Mouse (Mus musculus) E14TG2a.4 (cell line): ENCODE data around the gene Zdhhc4.

Experiments
- H3K27me3 ChIP-seq: 2 replicates; pipeline ENCODE4 v1.6.1; 2014; ENCODE audit warnings: low read length, control low read depth; ENCODE audit not compliant: insufficient read depth
- H3K36me3 ChIP-seq: 2 replicates; pipeline ENCODE4 v1.6.1; 2014; ENCODE audit warnings: low read length, control low read depth; ENCODE audit not compliant: insufficient read depth
- H3K4me1 ChIP-seq: replicated peaks from 2 replicates; pipeline ENCODE4 v1.6.1; 2014; ENCODE audit warnings: low read depth, low read length, control low read depth
- H3K4me3 ChIP-seq: replicated peaks from 2 replicates; pipeline ENCODE4 v1.5.1; 2014; ENCODE audit warnings: mild to moderate bottlenecking, low read length
- H3K9me3 ChIP-seq: 2 replicates; pipeline ENCODE4 v1.6.1; 2014; ENCODE audit warnings: low read length, control low read depth
- CTCF ChIP-seq: conservative IDR thresholded peaks from 2 replicates; pipeline ENCODE4 v1.5.1; 2014; ENCODE audit warnings: low read length
- NANOG ChIP-seq: IDR thresholded peaks from 2 replicates; pipeline ENCODE4 v1.6.1; 2014; ENCODE audit warnings: borderline replicate concordance, low read length, mixed read lengths
- POU5F1 ChIP-seq: IDR thresholded peaks from 2 replicates; pipeline ENCODE4 v1.6.1; 2014; ENCODE audit warnings: low read length, borderline replicate concordance

Gene Zdhhc4

GRCm38 (mm10) chr5:143328690-143329495 is at the start of gene Zdhhc4:
Gene Zdhhc4, minus strand, starts transcription at chr5:143329256.
- TF ChIP-seq CTCF (no peak), POU5F1 (no peak), NANOG (no peak)

GRCm38 (mm10) chr5:143376156-143376555 is 47.1 kb upstream of the Zdhhc4 start:
- Histone ChIP-seq H3K36me3 (no peaks in the 10 kb centered on the region), H3K27me3 (peaks cover 56% of the 10 kb centered on the region), H3K9me3 (peaks cover 4% of the 10 kb centered on the region; the same call in 1 of the 2 replicates), H3K4me3 (no peak overlapping the region), H3K4me1 (peaks cover 17% of the 10 kb centered on the region)
- TF ChIP-seq CTCF (peak; percentile 87), NANOG (no peak), POU5F1 (no peak)

More at GRCm38 (mm10) chr5:143328690-143329495, at the start of gene Zdhhc4:
- Histone ChIP-seq H3K4me3 (peak within 1 kb of the TSS; percentile 96), H3K4me1 (peaks cover 22% of the 10 kb centered on the region), H3K27me3 (no peaks in the 10 kb centered on the region), H3K36me3 (peaks cover 36% of the 10 kb centered on the region), H3K9me3 (no peaks in the 10 kb centered on the region)

GRCm38 (mm10) chr5:143375242-143375641 is 46.2 kb upstream of the Zdhhc4 start:
- Histone ChIP-seq H3K27me3 (peaks cover 64% of the 10 kb centered on the region), H3K4me1 (peaks cover 15% of the 10 kb centered on the region), H3K4me3 (peak overlapping the region; percentile 69), H3K9me3 (peaks cover 4% of the 10 kb centered on the region; the same call in 1 of the 2 replicates), H3K36me3 (no peaks in the 10 kb centered on the region)
- TF ChIP-seq CTCF (peak; percentile 75), POU5F1 (no peak), NANOG (no peak)

- peak overlapping the region; percentile 75 for H3K4me3 ChIP-seq
Observed at GRCm38 (mm10) chr5:143372818-143373217, 43.8 kb upstream of the Zdhhc4 start.

GRCm38 (mm10) chr5:143371146-143371510 is 42.1 kb upstream of the Zdhhc4 start:
- Histone ChIP-seq H3K4me1 (peaks cover 19% of the 10 kb centered on the region), H3K9me3 (no peaks in the 10 kb centered on the region), H3K4me3 (no peak overlapping the region), H3K36me3 (no peaks in the 10 kb centered on the region), H3K27me3 (peaks cover 86% of the 10 kb centered on the region)
- TF ChIP-seq POU5F1 = no peak
- no peak for TF ChIP-seq NANOG
- TF ChIP-seq CTCF = no peak

More at GRCm38 (mm10) chr5:143372818-143373217, 43.8 kb upstream of the Zdhhc4 start:
- peaks cover 19% of the 10 kb centered on the region for H3K4me1 ChIP-seq
- no peaks in the 10 kb centered on the region for H3K36me3 ChIP-seq
- H3K27me3 ChIP-seq = peaks cover 82% of the 10 kb centered on the region
- peaks cover 4% of the 10 kb centered on the region; the same call in 1 of the 2 replicates for H3K9me3 ChIP-seq
- TF ChIP-seq NANOG = no peak
- TF ChIP-seq POU5F1 = no peak
- TF ChIP-seq CTCF = peak; percentile 32

GRCm38 (mm10) chr5:143370416-143371145 is 41.5 kb upstream of the Zdhhc4 start:
- Histone ChIP-seq H3K4me1 (peaks cover 17% of the 10 kb centered on the region), H3K36me3 (no peaks in the 10 kb centered on the region), H3K27me3 (peaks cover 91% of the 10 kb centered on the region), H3K9me3 (no peaks in the 10 kb centered on the region; the same call in 1 of the 2 replicates), H3K4me3 (peak overlapping the region; percentile 85)
- TF ChIP-seq NANOG (no peak), CTCF (no peak), POU5F1 (no peak)

GRCm38 (mm10) chr5:143369611-143370255 is 40.7 kb upstream of the Zdhhc4 start:
- Histone ChIP-seq H3K4me1 (peaks cover 15% of the 10 kb centered on the region), H3K36me3 (no peaks in the 10 kb centered on the region)
- no peak for TF ChIP-seq POU5F1
- TF ChIP-seq NANOG = no peak
- TF ChIP-seq CTCF = no peak

GRCm38 (mm10) chr5:143367931-143368330 is 38.9 kb upstream of the Zdhhc4 start:
- TF ChIP-seq CTCF (no peak), NANOG (no peak), POU5F1 (no peak)
- Histone ChIP-seq H3K9me3 (no peaks in the 10 kb centered on the region; the same call in 1 of the 2 replicates), H3K4me3 (no peak overlapping the region), H3K4me1 (peaks cover 26% of the 10 kb centered on the region), H3K36me3 (no peaks in the 10 kb centered on the region), H3K27me3 (peaks cover 93% of the 10 kb centered on the region)

More at GRCm38 (mm10) chr5:143369611-143370255, 40.7 kb upstream of the Zdhhc4 start:
- H3K9me3 ChIP-seq = no peaks in the 10 kb centered on the region; the same call in 1 of the 2 replicates
- peak overlapping the region; percentile 85 for H3K4me3 ChIP-seq
- H3K27me3 ChIP-seq = peaks cover 93% of the 10 kb centered on the region
